Mouse (Mus musculus) bone marrow, adult 2 months (tissue): ENCODE results near the gene Canx.

ENCODE experiments used
- CTCF ChIP-seq: fragments of 200-500 bp; IDR thresholded peaks from 2 replicates; pipeline ENCODE4 v1.5.1; 2011; ENCODE audit warnings: low read length, control low read depth; ENCODE audit not compliant: control insufficient read depth, insufficient read depth
- POLR2A ChIP-seq: fragments of 200-500 bp; IDR thresholded peaks from 2 replicates; pipeline ENCODE4 v1.6.1; 2011; ENCODE audit warnings: low read depth, mild to moderate bottlenecking, control low read depth, low read length, borderline replicate concordance; ENCODE audit not compliant: control insufficient read depth

- TF ChIP-seq CTCF (peak; percentile 54), POLR2A (no peak; the same call in 1 of the 2 replicates)
Measured at GRCm38 (mm10) chr11:50371399-50371841, 45.9 kb upstream of the Canx start.
